Mouse (Mus musculus): ENCODE data around the gene Prss16.

DNA sequence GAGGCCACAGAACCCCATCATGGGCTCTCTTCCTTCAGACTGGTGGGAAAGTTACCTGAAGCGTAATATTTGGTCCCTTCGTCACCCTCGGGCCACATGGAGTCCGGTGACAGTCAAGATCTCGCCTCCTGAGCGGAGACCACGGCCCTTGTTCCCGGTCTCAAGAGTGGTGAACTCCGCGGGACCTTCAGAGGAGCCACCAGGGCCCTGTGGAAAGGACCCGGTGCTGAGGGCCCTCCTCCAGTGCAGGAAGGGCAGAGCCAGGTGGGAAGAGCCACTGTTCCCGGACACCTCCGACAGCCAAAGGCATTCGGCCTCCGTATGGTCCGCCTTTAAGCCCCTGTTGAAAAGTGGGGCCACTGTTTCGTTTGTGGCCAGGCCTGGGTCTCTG, 27.7 kb downstream of the Prss16 start:
- no peak for TF ChIP-seq CTCF (IDR thresholded peaks at IDR 0.05; ENCODE audit: low read depth, low read length)
- TF ChIP-seq TAL1 (conservative IDR thresholded peaks at IDR 0.05; ENCODE audit: low read depth, low read length) = no peak
- TF ChIP-seq POLR2AphosphoS5 (IDR thresholded peaks at IDR 0.05; ENCODE audit: insufficient replicate concordance, low read depth, low read length) = no peak
- no peak for TF ChIP-seq GATA1 (IDR thresholded peaks at IDR 0.05; ENCODE audit: borderline replicate concordance, low read length)

All from G1E (cell line).